Mouse (Mus musculus) small intestine, adult 2 months (tissue): ENCODE measurements at regions not wholly inside any gene's neighbourhood (a gene's known extent, or its start where the extent isn't known, plus 50 kb on each side); places are given as distances from the start of the nearest gene placed in this dataset.

Experiments
- CTCF ChIP-seq: fragments of 200-500 bp; IDR thresholded peaks from 2 replicates; pipeline ENCODE4 v1.5.1; 2012; ENCODE audit warnings: low read depth, mild to moderate bottlenecking, control low read depth, inconsistent platforms, low read length, moderate library complexity, mixed read lengths; ENCODE audit not compliant: insufficient replicate concordance, insufficient read length; ENCODE audit errors: extremely low read depth
- POLR2A ChIP-seq: fragments of 200-500 bp; IDR thresholded peaks from 2 replicates; pipeline ENCODE4 v1.6.1; 2012; ENCODE audit warnings: low read depth, mild to moderate bottlenecking, control low read depth, inconsistent platforms, low read length, moderate library complexity

- TF ChIP-seq POLR2A (no peak), CTCF (no peak)
Observed at GRCm38 (mm10) chr14:67158867-67159266, 1149.9 kb upstream of the Gulo start.
